Mouse (Mus musculus) gastrocnemius, postnatal 25 days (tissue): Measurements from ENCODE around the gene Nod2. TPM values are rescaled to one million over a fixed set of nuclear protein-coding genes. Genes with fewer than 3 reads are reported as not detected.
A peak's percentile ranks its signal among the peaks of the same experiment; 100 is the strongest.
"Not testable (repeated sequence)": the region's sequence is repeated elsewhere in the genome, so short reads cannot be mapped to it uniquely, and the experiment has no call there.

Source experiments
- DNase-seq: peaks from one replicate; pipeline ENCODE4 v3.0.0; 2022
- total RNA-seq, 2 experiments: library from RNA; stranded (reverse); gene quantifications; 1 replicate in 1 of 2; 2 replicates in 1 of 2; pipeline ENCODE4 v1.2.3; 2021

Nod2 gene
- total RNA-seq, 2 experiments from 2014 or later: 0.28 to 0.54 TPM

DNA sequence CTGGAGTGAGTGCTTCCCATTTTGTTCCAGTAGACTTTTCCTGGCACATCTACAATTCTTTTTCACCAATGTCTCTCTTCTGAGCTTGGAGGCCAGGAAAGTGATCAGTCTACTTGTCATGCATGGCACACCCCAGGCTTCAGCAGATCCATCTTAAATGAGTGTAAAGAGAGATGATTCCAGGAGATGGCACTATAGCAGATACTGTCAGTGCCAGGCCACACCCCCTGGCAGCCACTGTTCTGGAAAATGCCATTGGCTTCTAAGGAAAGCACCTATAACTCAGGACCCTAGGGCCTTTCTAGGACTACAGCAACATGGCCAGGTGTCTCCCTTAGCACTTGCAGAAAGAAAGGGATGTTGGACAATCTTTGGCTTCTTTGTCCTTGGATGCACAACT is 16.0 kb upstream of the Nod2 start:
- no peak for DNase-seq

DNA sequence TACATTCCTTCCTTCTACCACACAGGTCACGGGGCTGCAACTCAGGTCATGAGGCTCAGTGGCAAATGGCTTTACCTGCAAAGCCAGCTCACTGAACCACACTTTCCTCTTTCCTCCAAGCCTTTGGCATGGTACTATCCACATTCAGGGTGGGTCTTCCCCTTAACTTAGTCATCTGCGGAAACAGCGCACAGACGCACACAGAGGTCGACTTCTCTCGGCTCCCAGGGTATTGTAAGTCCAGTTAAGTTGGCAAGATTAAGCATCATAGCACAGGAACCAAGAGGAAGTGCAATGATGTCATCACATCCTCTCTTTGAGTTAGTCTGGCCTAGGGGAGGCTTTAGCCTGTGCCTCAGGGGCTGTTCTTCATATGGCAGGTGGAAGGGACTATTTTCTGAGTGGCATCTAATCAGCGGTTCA is 13.8 kb upstream of the Nod2 start:
- peak; percentile 13 for DNase-seq

DNA sequence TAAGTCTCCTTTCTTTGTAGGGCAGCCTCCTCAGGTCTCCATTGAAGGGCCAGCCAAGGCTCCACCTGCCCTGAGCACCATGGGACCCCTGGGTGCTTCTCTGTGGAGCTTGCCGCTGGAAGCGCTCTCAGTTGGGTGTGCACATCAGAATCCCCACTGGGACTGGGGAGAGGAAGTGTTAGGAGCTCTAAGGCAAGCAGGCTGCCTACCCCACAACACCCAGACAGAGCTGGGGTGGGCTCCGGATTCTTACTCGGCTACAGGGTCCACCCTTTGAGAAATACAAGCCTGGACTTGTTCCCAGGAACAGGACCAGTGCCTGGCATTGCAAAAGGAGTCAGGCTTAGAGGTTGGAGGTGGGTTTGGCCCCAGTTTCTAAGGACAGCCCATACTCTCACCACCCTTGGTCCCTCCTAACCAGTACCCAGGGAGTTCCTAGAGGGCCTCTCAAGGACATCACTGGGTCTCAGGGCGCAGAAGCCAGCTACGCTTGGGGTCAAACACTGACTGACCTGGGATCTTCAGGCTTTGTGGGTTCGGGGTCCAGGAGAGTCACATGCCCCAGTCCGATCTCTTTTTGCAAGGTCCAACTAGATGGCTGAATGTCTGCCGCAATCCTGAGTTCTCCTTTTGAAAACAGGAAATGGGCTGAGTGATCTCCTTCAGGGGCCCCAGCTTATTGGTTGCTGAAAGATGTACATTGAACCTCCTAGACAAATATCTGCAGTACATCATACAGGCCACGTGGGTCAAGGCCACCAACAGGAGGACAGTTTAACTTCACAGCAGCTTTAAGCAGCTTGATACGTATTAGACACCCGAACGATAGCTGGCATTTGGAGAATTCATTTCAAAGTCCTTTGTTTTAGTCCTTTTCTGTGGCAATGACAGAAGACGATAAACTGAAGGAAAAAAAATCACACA is 11.4 kb upstream of the Nod2 start, which contains the start of gene Snx20:
Snx20 (minus strand) TSS at position 655 of the 924 bp plus-strand sequence.
- DNase-seq: no peak

DNA sequence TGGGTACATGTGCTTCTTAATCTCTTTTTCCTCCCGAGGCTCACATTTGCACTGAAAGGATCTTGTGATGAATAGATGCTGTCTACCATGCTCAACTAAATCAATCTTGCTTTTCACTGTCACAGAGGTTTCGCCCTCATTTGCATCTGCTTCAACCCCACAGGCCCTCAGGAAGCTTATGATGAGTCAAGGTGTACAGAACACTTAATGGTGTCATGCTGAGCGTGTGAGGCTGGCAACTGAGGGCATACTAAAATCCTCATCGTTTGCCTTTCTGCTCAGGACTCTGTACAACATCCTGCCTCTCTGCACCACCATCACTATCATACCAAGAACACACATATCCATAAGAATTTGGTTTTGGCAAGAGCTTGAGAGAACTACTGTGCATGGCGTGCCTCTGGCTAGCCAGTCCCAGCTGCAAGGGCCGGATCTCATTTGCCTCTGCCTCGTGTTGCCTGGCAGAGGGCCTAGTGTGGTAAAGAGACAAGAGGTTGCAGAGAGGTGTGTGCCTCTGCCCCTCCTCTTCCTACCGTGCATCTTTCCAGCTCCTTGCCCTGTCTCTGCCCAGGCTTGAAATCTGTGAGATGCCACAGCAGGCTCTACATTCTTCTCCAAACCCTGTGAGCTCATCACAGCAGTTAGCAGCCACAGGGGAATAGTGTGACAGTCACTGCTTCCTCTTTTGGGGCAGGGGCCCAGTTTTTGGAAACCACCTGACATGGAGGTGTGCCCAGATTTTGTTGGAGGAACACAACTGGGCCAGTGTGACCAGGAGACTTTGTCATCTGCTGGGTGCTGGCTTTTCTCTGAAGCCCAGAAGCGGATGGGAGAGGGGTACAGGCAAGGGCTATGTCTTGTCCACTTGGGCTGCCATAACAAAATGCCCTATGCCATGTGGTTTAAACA is 9.8 kb upstream of the Nod2 start:
- no peak for DNase-seq

DNA sequence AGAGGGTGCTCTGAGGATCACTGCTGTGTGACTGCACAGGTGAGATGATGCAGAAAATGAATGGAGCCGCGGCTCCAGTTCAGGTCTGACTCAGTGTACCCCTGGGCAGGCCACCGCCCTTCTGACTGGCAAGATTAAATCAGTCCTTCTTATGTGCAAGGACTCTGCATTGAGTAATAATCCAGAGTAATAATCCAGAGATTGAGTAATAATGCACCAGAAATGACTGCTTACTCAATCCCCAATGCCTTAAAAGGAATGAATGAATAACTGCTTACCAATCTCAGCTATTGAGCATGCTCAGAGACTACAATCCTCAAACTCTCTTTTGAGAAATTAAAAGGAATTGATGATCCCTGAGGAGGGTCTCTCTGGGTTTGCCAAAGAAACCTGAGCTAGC is 8.2 kb upstream of the Nod2 start:
- DNase-seq: no peak

DNA sequence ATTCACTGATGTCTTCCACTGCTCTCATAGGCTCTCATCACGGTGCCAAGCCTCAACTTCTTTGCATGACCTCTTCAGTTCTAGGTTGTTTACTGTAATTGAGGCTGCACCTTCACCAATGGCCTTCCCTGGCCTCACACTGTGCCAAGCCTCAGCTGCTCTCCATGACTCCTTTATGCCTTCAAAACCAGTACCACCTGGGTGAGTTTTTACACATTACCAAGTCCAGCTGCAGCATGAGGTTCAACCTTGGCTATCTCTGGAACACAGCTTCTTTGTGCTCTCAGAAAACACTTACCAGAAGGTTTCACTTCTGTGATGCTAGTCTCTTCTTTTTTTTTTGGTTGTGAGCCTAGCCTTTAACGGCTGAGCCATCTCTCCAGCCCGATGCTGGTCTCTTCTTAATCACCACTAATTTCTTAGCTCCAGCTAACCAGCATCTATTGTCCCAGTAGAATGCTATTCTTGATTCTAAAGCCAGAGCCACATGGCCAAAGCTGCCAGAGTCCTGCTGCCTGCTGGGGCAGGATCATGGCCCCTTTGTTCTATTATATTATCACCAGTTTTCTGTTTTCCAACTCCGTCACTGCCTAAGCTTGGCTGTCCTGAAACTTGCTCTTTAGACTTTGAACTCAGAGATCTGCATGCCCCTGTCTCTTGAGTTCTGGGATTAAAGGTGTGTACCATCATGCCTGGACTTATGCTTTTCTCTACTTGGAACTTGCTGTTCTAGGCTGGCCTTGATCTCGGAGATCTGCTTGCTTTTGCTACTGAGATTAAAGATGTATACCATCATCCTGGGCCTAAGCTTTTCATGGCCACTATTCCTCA is 4.2 kb upstream of the Nod2 start:
- no peak for DNase-seq

DNA sequence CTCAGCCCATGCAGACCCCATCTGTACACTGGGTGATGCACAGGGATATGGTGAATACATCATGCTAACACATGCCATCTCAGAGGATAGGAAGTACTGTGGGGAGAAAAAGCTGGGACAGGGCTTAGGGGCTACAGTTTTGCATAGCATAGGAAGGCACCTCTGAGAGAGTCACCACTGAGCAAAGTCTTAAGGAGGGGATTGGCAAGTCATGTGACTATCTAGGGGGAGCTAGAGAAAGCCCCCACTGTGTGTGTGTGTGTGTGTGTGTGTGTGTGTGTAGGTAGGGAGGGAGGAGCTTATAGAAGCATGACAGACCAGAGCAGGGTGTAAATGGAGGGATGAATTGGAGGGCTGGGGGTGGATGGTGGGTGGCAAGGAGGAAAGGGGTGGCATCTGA is 1.2 kb downstream of the Nod2 start:
- DNase-seq: no peak

DNA sequence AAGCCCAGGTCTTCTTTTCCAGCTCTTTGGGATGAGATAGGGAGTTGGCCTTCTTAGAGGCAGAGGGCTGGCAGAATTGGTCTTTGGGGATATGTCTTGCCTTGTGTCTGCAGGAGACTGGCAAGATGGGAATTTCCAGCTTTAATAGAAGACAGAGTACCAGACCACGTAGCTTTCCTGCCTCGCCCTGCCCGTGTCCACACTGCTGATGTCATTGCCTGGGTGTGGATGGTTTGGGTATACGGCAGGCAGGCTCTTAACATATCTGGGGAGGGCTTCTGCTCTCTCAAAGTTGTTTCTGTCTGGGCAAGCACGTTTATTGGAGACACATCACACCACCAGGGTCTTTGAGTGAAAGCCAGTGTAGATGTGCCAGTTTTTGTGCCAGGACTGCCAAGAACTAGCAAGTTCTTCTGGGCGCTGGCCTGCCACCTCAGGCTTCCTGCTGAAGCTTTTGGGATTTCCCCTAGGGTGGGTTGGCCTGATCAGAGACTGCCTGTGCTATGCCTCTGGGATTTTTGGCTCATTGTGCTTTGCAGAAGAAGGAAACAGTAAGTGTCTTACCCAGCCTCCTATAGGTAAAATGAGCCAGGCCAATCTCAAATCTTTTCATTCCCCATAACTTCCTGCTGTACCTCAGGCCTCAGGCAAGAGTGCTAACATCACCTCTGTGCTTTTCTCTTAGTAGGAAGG is 3.0 kb downstream of the Nod2 start:
- no peak for DNase-seq

DNA sequence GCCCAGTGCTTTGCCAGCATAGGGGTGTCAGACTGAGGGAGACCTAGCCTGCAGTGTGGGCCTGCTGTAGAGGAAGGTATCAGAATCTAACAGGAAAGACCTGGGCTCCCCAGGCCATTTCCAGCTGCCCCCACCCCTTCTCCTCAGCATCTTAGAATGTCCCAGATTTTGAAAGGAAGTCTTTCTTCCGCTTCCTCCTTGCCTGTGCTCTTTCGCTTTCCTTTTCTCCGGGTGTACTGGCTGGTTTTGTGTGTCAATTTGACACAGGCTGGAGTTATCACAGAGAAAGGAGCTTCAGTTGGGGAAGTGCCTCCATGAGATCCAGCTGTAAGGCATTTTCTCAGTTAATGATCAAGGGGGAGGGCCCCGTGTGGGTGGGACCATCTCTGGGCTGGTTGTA is 4.0 kb downstream of the Nod2 start:
- not testable (repeated sequence) for DNase-seq

DNA sequence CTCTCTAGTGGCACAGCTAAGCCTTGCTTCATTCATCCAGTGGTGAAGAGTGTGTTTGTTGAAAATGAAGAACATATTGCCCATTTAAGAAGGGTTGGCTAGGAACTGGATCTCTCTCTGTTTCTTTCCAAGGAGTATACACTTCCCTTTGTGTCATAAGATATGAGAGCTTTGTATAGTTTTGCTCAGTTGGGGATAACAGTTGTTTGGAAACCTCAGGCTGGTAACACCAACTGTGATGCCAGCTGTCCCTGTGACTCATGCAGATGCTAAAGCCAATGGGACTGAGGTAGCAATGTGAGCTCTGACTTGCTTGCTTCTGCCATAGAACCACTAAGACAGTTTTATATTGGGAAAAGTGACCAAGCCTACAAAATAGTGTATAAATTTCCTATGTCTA is 8.2 kb downstream of the Nod2 start:
- DNase-seq: no peak

DNA sequence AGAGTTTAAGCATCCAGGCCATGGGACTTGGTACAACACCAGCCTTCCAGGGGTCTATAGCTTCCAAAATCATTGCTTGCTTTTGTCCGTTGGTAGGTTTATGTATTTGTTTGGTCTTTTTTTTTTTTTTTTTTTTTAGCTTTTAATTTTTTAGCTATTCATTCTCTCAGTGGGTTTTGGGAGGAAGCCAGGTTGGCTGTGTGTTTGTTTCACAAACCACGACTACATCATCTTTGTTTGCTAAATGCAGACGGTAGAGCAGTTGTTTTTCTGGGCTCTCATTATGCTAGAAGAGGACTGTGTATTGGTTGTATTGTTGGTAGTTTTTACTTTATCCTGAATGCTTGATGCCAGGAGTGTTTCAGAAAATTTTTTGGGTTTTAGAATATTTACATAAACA is 12.8 kb downstream of the Nod2 start:
- no peak for DNase-seq

DNA sequence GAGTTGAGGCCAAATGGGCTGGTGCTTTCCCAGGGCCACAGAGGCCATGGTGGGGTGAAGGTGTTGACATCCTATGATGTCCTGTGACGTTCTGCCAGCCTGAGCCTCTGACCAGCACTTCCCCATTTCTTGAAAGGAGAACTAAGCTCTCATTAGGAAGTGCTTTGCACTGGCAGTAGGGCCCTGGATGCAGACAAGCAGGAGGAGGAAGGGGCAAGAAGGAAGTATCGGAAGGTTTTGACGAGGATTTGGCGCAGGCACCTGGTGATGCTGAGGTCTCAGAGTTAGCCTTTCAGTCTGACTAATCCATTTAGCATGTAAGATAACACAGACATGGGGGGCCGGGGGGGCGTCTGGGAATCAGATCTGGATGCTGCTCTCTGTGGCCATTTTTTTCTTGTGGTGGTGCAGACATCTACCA is 15.3 kb downstream of the Nod2 start:
- no peak for DNase-seq

DNA sequence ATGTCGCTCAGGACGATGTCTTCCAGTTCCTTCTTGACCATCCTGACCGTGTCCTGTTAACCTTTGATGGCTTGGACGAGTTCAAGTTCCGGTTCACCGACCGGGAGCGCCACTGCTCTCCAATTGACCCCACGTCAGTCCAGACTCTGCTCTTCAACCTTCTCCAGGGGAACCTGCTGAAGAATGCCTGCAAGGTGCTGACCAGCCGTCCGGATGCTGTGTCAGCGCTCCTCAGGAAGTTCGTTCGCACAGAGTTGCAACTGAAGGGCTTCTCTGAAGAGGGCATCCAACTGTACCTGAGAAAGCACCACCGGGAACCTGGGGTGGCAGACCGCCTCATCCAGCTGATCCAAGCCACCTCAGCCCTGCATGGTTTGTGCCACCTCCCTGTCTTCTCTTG is 17.0 kb downstream of the Nod2 start:
- no peak for DNase-seq

DNA sequence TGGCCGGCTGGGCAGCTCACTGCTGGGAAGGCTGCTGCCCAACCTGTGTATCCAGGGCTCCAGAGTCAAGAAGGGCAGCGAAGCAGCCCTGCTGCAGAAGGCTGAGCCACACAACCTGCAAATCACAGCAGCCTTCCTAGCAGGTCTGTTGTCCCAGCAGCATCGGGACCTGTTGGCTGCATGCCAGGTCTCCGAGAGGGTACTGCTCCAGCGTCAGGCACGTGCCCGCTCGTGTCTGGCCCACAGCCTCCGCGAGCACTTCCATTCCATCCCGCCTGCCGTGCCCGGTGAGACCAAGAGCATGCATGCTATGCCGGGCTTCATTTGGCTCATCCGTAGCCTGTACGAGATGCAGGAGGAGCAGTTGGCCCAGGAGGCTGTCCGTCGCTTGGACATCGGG is 17.8 kb downstream of the Nod2 start:
- no peak for DNase-seq

DNA sequence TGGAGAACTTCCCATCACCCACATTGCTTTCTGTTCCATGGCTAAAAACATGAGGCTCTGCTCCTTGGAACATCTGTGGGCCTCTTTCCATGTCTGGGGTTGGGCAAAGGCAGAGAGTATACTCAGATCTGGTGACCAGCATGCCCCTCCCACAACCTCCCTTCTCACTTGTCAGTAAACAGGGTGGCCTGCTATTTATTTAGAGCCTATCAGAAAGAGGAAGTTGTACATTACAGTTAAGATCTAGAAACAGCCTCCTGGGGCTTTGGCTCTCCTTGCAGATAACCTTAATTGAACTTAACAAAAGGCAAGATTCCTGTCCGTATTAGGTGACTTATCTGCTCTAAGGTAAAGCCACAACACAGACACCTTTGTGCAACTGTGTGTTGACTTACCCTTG is 19.3 kb downstream of the Nod2 start:
- no peak for DNase-seq

DNA sequence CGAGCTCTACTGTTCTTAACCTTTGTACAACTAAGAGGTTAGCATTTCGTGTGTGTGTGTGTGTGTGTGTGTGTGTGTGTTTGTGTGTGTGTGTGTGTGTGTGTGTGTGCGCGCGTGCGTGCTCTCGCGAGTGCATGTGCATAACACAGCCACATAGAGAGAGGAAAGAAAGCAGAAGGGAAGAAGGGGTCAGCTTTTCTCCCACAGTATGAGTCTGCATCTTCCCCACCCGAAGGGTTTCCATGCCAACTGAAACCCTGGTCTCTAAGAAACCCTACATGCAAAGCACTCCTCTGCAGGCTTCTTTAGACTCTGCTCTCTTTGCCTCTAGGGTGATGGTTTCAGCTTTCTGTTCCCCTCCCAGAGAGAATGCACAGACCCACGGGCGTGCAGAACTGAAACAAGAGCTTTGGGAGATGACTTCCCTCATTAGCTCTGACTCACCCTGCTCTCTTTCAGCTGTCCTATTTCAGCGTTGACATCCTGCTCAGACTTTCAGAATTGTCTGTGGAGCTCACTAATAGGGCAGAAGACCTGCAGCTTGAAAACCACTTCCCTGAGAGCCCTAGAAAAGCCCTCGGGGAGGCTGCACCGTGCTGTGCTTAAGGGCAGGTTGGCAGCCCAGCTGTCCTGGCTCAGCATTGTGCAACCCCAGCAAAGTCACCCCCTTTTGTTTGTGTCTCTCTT is 21.4 kb downstream of the Nod2 start:
- peak; percentile 22 for DNase-seq

DNA sequence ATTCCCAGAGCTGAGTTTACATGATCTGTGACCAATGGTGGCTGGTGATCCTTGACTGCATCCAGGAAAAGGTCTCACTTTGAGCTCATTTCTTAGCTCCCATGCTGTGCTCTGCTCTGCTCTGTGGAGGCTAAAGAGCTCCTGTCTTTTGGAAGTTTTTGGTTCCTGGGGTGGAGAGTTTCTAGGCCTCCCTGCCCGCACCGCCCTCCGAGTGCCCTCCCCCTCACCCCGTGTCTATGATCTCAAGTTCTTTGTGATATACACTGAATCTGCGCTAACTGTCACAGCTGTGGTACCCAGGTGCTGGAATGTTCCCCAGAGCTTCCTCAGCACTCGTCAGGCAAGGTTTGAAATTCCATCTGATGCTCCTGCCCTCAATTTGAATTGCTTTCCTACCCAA is 23.7 kb downstream of the Nod2 start:
- no peak for DNase-seq

DNA sequence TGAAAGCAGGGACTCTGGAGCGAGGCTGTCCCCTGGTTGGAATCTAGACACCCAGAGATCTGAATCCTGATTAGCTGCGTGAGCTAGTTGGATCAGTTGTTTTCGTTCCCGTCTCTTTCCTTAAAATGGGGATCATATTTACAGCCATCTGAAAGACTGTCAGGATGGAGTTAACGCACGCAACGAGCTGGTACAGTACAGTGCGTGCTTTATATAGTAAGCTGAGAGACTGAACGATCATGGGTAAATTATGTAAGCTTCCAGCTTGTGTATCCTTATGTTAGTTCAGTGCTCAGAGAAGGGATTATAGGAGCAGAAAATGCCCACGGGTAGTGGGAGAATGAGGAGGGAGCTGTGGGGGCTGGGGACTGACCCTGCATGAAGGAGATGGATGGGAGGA is 24.5 kb downstream of the Nod2 start:
- DNase-seq: no peak

DNA sequence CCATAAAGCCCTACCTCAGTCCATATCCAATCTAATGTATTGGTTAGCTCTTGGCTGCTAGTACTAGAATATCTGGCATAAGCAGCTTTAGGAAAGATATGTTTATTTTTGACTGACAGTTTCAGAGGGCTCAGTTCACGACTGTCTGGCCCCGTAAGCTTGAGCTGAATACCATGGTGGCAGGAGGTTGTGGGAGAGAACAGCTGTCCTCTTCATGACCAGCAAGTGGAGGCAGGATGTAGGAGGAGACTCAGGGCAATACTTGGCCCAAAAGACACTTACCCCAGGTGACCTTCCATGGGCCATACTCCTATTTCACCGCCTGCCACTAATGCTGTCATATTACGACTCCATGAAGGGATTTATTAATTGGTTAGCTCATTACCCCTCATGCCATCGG is 26.7 kb downstream of the Nod2 start:
- DNase-seq: no peak

DNA sequence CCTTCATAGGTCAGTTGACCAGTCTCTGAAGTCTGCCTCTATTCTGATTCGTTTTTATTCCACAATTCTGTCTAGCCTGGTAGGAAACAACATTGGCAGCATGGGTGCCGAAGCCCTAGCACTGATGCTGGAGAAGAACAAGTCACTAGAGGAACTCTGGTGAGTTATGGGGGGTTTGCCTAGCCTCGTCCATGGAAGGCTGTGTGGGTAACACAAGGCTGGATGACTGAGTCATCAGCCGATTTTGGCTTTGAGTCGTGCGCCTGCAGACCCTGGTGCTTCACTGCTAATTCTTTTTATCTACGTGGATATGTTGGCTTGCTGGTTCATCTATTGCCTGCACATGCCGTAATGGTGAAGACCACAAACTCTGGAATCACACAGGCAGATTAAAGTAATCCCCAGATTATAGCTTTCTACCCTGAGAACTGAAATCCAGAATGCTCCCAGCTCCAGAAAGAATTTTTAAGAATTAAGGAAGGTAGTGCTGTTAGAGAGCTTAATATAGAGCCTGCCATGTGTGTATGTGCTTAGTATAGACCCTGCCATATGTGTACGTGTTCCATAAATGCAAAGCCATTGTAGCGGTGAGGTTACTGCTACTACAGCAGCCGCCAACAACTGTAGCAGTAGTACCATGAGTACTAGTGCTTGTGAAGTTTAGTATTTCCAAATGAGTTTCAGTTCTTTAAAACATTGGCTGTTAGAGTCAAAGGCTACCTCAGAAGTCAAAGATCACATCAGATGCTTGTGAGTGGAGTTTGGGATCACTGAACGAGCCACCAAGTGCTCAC is 28.5 kb downstream of the Nod2 start:
- DNase-seq: no peak
